Mouse (Mus musculus) right cerebral cortex, adult 2 months (tissue): ENCODE data around the gene Tshz2.
A peak's percentile ranks its signal among the peaks of the same experiment; 100 is the strongest.

Source experiments
- DNase-seq, 2 experiments: peaks; one replicate each; pipeline ENCODE4 v3.0.0; 2021 to 2022; ENCODE audit warnings: low spot score in 2 of 2

Gene Tshz2

GRCm38 (mm10) chr2:169940297-169941142 is 307.7 kb downstream of the Tshz2 start:
- DNase-seq = no peak

GRCm38 (mm10) chr2:169943727-169944126 is 310.9 kb downstream of the Tshz2 start:
- DNase-seq = no peak

GRCm38 (mm10) chr2:169948139-169948538 is 315.3 kb downstream of the Tshz2 start:
- DNase-seq = no peak

GRCm38 (mm10) chr2:169951041-169951440 is 318.2 kb downstream of the Tshz2 start:
- DNase-seq = peak in 1 of 2 experiments; percentile 6

- no peak for DNase-seq
Observed at GRCm38 (mm10) chr2:169952981-169953380, 320.2 kb downstream of the Tshz2 start.

- DNase-seq = no peak
Observed at GRCm38 (mm10) chr2:169958736-169959573, 326.1 kb downstream of the Tshz2 start.

GRCm38 (mm10) chr2:169961463-169962230 is 328.8 kb downstream of the Tshz2 start:
- peak; percentile 25 to 39 for DNase-seq

- no peak for DNase-seq
Observed at GRCm38 (mm10) chr2:169962231-169962600, 329.4 kb downstream of the Tshz2 start.

GRCm38 (mm10) chr2:169962776-169963175 is 330.0 kb downstream of the Tshz2 start:
- DNase-seq = no peak

- no peak for DNase-seq
Observed at GRCm38 (mm10) chr2:169970481-169970880, 337.7 kb downstream of the Tshz2 start.

- no peak for DNase-seq
Observed at GRCm38 (mm10) chr2:169982925-169983324, 350.1 kb downstream of the Tshz2 start.

- no peak for DNase-seq
Observed at GRCm38 (mm10) chr2:169987186-169987585, 354.4 kb downstream of the Tshz2 start.

- no peak for DNase-seq
Observed at GRCm38 (mm10) chr2:169989186-169989585, 356.4 kb downstream of the Tshz2 start.

GRCm38 (mm10) chr2:169990991-169991390 is 358.2 kb downstream of the Tshz2 start:
- DNase-seq = no peak

- no peak for DNase-seq
Observed at GRCm38 (mm10) chr2:169995987-169996386, 363.2 kb downstream of the Tshz2 start.

GRCm38 (mm10) chr2:169996501-169997237 is 363.9 kb downstream of the Tshz2 start:
- no peak for DNase-seq

GRCm38 (mm10) chr2:169997276-169998049 is 364.6 kb downstream of the Tshz2 start:
- DNase-seq = no peak

GRCm38 (mm10) chr2:169998878-169999337 is 366.1 kb downstream of the Tshz2 start:
- DNase-seq = no peak

GRCm38 (mm10) chr2:170002594-170003504 is 370.0 kb downstream of the Tshz2 start:
- DNase-seq = peak; percentile 53 to 57
